Comparison of ENCODE assay signal across 13 mouse cellular contexts in the genomic region with DNA sequence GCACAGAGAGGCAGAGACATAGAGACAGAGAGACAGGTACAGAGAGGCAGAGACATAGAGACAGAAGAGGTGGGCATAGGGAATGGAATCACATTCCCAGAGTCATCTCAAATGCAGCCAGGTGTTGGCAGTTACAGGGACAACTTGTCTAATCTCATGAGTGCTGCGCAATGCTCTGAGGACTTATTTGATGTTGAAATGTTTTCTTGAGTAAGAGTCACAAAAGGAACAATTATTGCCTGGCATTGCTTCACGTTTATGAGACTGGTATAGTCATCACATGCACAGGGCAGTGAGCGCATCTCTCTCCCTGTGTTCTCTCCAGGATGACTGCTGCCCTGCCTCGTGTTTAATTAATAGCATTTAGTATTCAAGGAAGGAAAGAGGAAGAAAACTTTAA. TPM values are rescaled to one million over a fixed set of nuclear protein-coding genes. Genes with fewer than 3 reads are reported as not detected.
DNase-seq lines count a peak whose midpoint lies in the region; ATAC-seq and TF ChIP-seq lines count a peak whose summit lies in the region.
"Had no signal": no experiment of that assay in that cellular context is flagged by ENCODE, and none has a peak within 500 bp of the region (broad histone marks: within the 10 kb centered on the region; RNA-seq: fewer than 3 reads in every experiment).

No protein-coding gene starts in this region.

- no peak overlapping the region for H3K4me3 ChIP-seq in lung, postnatal 0 days (ENCODE audit: low read depth, low read length)
- H3K4me3 ChIP-seq in hindbrain, embryonic 16.5 days (ENCODE audit: low read length) = no peak overlapping the region
- H3K4me3 ChIP-seq in neural tube, embryonic 14.5 days (ENCODE audit: low read depth, low read length) = no peak overlapping the region
- H3K4me3 ChIP-seq: heart, embryonic 10.5 days; limb, embryonic 12.5 days had no signal

- H3K27me3 ChIP-seq in lung, postnatal 0 days (replicated peaks; ENCODE audit: insufficient read depth, low read length) = no peaks in the 10 kb centered on the region
- H3K27me3 ChIP-seq in hindbrain, embryonic 16.5 days (replicated peaks; ENCODE audit: control insufficient read depth, insufficient read depth, low read length) = no peaks in the 10 kb centered on the region
- no peaks in the 10 kb centered on the region for H3K27me3 ChIP-seq in neural tube, embryonic 14.5 days (ENCODE audit: control insufficient read depth, insufficient read depth, low read length)
- H3K27me3 ChIP-seq: limb, embryonic 12.5 days had no signal

- 51% methylated on average over 4 of the region's 4 CpGs for WGBS in lung, postnatal 0 days
- 53% methylated on average over 4 of the region's 4 CpGs for WGBS in hindbrain, embryonic 16.5 days
- WGBS in neural tube, embryonic 14.5 days = 60% methylated on average over 4 of the region's 4 CpGs

- TF ChIP-seq CTCF in lung, postnatal 0 days (IDR thresholded peaks at IDR 0.05) = no peak

- no peaks in the 10 kb centered on the region for H3K36me3 ChIP-seq in lung, postnatal 0 days (ENCODE audit: insufficient read depth, low read length)
- H3K36me3 ChIP-seq in hindbrain, embryonic 16.5 days (ENCODE audit: control insufficient read depth, insufficient read depth, low read length) = no peaks in the 10 kb centered on the region
- H3K36me3 ChIP-seq in neural tube, embryonic 14.5 days (ENCODE audit: control insufficient read depth, insufficient read depth, low read length) = no peaks in the 10 kb centered on the region
- H3K36me3 ChIP-seq: G1E; heart, embryonic 10.5 days; limb, embryonic 12.5 days had no signal

- H3K4me2 ChIP-seq in lung, postnatal 0 days (replicated peaks; ENCODE audit: low read depth, low read length) = no peak overlapping the region
- H3K4me2 ChIP-seq in hindbrain, embryonic 16.5 days (ENCODE audit: low read length) = no peak overlapping the region
- no peak overlapping the region for H3K4me2 ChIP-seq in neural tube, embryonic 14.5 days (ENCODE audit: low read depth, low read length)
- H3K4me2 ChIP-seq: limb, embryonic 12.5 days had no signal

- DNase-seq in adrenal gland, adult 8-10 months = peak; percentile 20
- no peak for DNase-seq in adrenal gland, adult 18-20 months (ENCODE audit: low spot score in 2 of 2)
- peak; percentile 61 for DNase-seq in lung, postnatal 0 days (ENCODE audit: low spot score)
- DNase-seq in lung, postnatal 14 days = no peak
- no peak for DNase-seq in frontal cortex, postnatal 14 days (ENCODE audit: low spot score in 2 of 2)
- no peak for DNase-seq in urinary bladder, postnatal 10 days (ENCODE audit: low spot score)
- DNase-seq: cerebellum, adult 18-20 months; spleen, adult 18-20 months had no signal

- 0 out of 2 replicates have a peak, but pooled peaks have one; percentile 25 for ATAC-seq in lung, postnatal 0 days
- ATAC-seq in hindbrain, embryonic 16.5 days = no peak
- ATAC-seq in neural tube, embryonic 14.5 days (ENCODE audit: low read depth) = no peak

- H3K27ac ChIP-seq in lung, postnatal 0 days (ENCODE audit: low read length) = no peak overlapping the region
- peak overlapping the region; percentile 72; the same call in 1 of the 2 replicates for H3K27ac ChIP-seq in hindbrain, embryonic 16.5 days (ENCODE audit: low read depth, low read length)
- 0 out of 2 replicates have a peak overlapping the region, but pooled peaks have one; percentile 69 for H3K27ac ChIP-seq in neural tube, embryonic 14.5 days (ENCODE audit: low read depth, low read length)
- H3K27ac ChIP-seq: heart, embryonic 10.5 days had no signal

- H3K9me3 ChIP-seq in lung, postnatal 0 days (ENCODE audit: low read length) = 0 out of 2 replicates have a peak, but pooled peaks cover 4% of the 10 kb centered on the region
- peaks cover 3% of the 10 kb centered on the region; the same call in 1 of the 2 replicates for H3K9me3 ChIP-seq in hindbrain, embryonic 16.5 days (ENCODE audit: control insufficient read depth, low read length)
- peaks cover 5% of the 10 kb centered on the region for H3K9me3 ChIP-seq in neural tube, embryonic 14.5 days (ENCODE audit: control insufficient read depth, low read length)
- H3K9me3 ChIP-seq: heart, embryonic 10.5 days had no signal

- no peak for TF ChIP-seq EP300 in lung, postnatal 0 days (IDR thresholded peaks at IDR 0.05)

- H3K9ac ChIP-seq in lung, postnatal 0 days (replicated peaks; ENCODE audit: low read depth) = no peak overlapping the region
- H3K9ac ChIP-seq in hindbrain, embryonic 16.5 days (ENCODE audit: low read depth, low read length) = no peak overlapping the region
- H3K9ac ChIP-seq in neural tube, embryonic 14.5 days (replicated peaks; ENCODE audit: low read depth, low read length) = no peak overlapping the region
- H3K9ac ChIP-seq: limb, embryonic 12.5 days had no signal

- no peaks in the 10 kb centered on the region for H3K4me1 ChIP-seq in lung, postnatal 0 days (ENCODE audit: insufficient read depth, low read depth, low read length)
- H3K4me1 ChIP-seq in hindbrain, embryonic 16.5 days (ENCODE audit: control insufficient read depth, insufficient read depth, low read depth, low read length) = peaks cover 8% of the 10 kb centered on the region
- H3K4me1 ChIP-seq in neural tube, embryonic 14.5 days (ENCODE audit: control insufficient read depth, insufficient read depth, low read length) = peaks cover 9% of the 10 kb centered on the region; the same call in 1 of the 2 replicates
- H3K4me1 ChIP-seq: heart, embryonic 10.5 days had no signal

RNA-seq across cellular contexts. Expression of a gene that starts 45.1 kb away (rescaled TPM):
- total RNA-seq in adrenal gland, adult 8-10 months (2022) = under 1 TPM in 3 of 4 experiments, not detected in 1; 0.23 to 0.89 (median 0.62) TPM
- total RNA-seq in adrenal gland, adult 18-20 months (2021) = under 1 TPM; 0.42 to 0.56 TPM
- polyA plus RNA-seq in lung, postnatal 0 days (2015; fragmentation: Nextera tagmentation; extraction: Ambion mirVana) = 0.10 TPM in 1 of 2 replicates, not detected in the other
- polyA plus RNA-seq in hindbrain, embryonic 16.5 days (2015; fragmentation: Nextera tagmentation; extraction: Ambion mirVana) = 0.61 and 0.69 TPM in 2 replicates
- polyA plus RNA-seq in neural tube, embryonic 14.5 days (2014; fragmentation: Nextera tagmentation; extraction: Ambion mirVana) = 0.37 and 0.43 TPM in 2 replicates
- total RNA-seq: G1E had no signal
- polyA plus RNA-seq: G1E had no signal

Comparison
In these comparisons a context has a peak if more than half of its experiments do, and no peak if none do; other contexts are left out.
1. DNase-seq: peak in adrenal gland, adult 8-10 months (single experiment) and lung, postnatal 0 days (single experiment); none in adrenal gland, adult 18-20 months (0 of 2), lung, postnatal 14 days (single experiment), frontal cortex, postnatal 14 days (0 of 2) and urinary bladder, postnatal 10 days (single experiment).